Mouse (Mus musculus) forebrain, embryonic 15.5 days (tissue): ENCODE measurements around the gene Lekr1. TPM values are rescaled to one million over a fixed set of nuclear protein-coding genes. Genes with fewer than 3 reads are reported as not detected.

ENCODE experiments used
- ATAC-seq: fragments of 200-750 bp; cut with Nextera tagmentation; replicated peaks from 2 replicates; pipeline ENCODE4 v1.8.0; 2017; ENCODE audit warnings: mild to moderate bottlenecking, moderate TSS enrichment, moderate library complexity
- H3K27ac ChIP-seq: fragments of 300-500 bp; sonication (generic); replicated peaks from 2 replicates; pipeline ENCODE4 v1.5.1; 2015; ENCODE audit warnings: mild to moderate bottlenecking, inconsistent platforms
- H3K27me3 ChIP-seq: fragments of 300-500 bp; sonication (generic); 2 replicates; pipeline ENCODE4 v1.6.1; 2015; ENCODE audit warnings: inconsistent platforms
- H3K36me3 ChIP-seq: fragments of 300-500 bp; sonication (generic); 2 replicates; pipeline ENCODE4 v1.6.1; 2015; ENCODE audit warnings: mild to moderate bottlenecking, inconsistent platforms
- H3K4me1 ChIP-seq: fragments of 300-500 bp; sonication (generic); 2 replicates; pipeline ENCODE4 v1.6.1; 2015; ENCODE audit warnings: inconsistent platforms
- H3K4me2 ChIP-seq: fragments of 300-500 bp; sonication (generic); replicated peaks from 2 replicates; pipeline ENCODE4 v1.6.1; 2015; ENCODE audit warnings: mild to moderate bottlenecking, inconsistent platforms
- H3K4me3 ChIP-seq: fragments of 300-500 bp; sonication (generic); 2 replicates; pipeline ENCODE4 v1.5.1; 2015; ENCODE audit warnings: mild to moderate bottlenecking, inconsistent platforms
- H3K9ac ChIP-seq: fragments of 300-500 bp; sonication (generic); replicated peaks from 2 replicates; pipeline ENCODE4 v1.6.1; 2015; ENCODE audit warnings: mild to moderate bottlenecking, inconsistent platforms
- H3K9me3 ChIP-seq: fragments of 300-500 bp; sonication (generic); 2 replicates; pipeline ENCODE4 v1.6.1; 2016; ENCODE audit warnings: inconsistent platforms
- WGBS: fragments of 180-500 bp; shearing (Covaris S2); methylation state at CpG from one replicate; pipeline ENCODE4 v1.1.7; 2015; ENCODE audit warnings: mixed read lengths; 5-methylcytosine and 5-hydroxymethylcytosine counted together
- polyA plus RNA-seq: library from polyadenylated mRNA; unstranded; fragments of >200 nt; fragmentation: Nextera tagmentation; extraction: Ambion mirVana; gene quantifications from 2 replicates; pipeline ENCODE4 v1.2.1, GENCODE M21; 2015

Lekr1 gene
- polyA plus RNA-seq, 1 experiment from 2014 or later: 6.8 TPM

GRCm38 (mm10) chr3:65828020-65828419, 162.0 kb downstream of the Lekr1 start:
- 67% methylated on average over 3 of the region's 3 CpGs for WGBS
- no peak overlapping the region for H3K9ac ChIP-seq
- ATAC-seq: no peak; the same call in 1 of the 2 replicates
- no peak overlapping the region for H3K4me2 ChIP-seq
- no peaks in the 10 kb centered on the region for H3K36me3 ChIP-seq
- no peaks in the 10 kb centered on the region for H3K27me3 ChIP-seq
- H3K9me3 ChIP-seq: no peaks in the 10 kb centered on the region
- no peak overlapping the region for H3K4me3 ChIP-seq
- no peak overlapping the region for H3K27ac ChIP-seq
- H3K4me1 ChIP-seq: peaks cover 17% of the 10 kb centered on the region

GRCm38 (mm10) chr3:65829230-65829629, 163.2 kb downstream of the Lekr1 start:
- H3K27me3 ChIP-seq: no peaks in the 10 kb centered on the region
- H3K9me3 ChIP-seq: no peaks in the 10 kb centered on the region
- no peak overlapping the region for H3K27ac ChIP-seq
- H3K4me3 ChIP-seq: no peak overlapping the region
- H3K36me3 ChIP-seq: no peaks in the 10 kb centered on the region
- ATAC-seq: peak; percentile 85
- H3K4me1 ChIP-seq: peaks cover 17% of the 10 kb centered on the region
- WGBS: 4% methylated on average over 7 of the region's 7 CpGs
- no peak overlapping the region for H3K9ac ChIP-seq
- H3K4me2 ChIP-seq: no peak overlapping the region

GRCm38 (mm10) chr3:65829943-65830483, 164.0 kb downstream of the Lekr1 start:
- Histone ChIP-seq H3K4me1 (peaks cover 17% of the 10 kb centered on the region), H3K4me2 (no peak overlapping the region), H3K36me3 (no peaks in the 10 kb centered on the region), H3K9me3 (no peaks in the 10 kb centered on the region), H3K4me3 (no peak overlapping the region), H3K27ac (no peak overlapping the region), H3K27me3 (no peaks in the 10 kb centered on the region), H3K9ac (no peak overlapping the region)
- WGBS: 63% methylated on average over 7 of the region's 7 CpGs
- ATAC-seq: no peak

GRCm38 (mm10) chr3:65830801-65831200, 164.8 kb downstream of the Lekr1 start:
- Histone ChIP-seq H3K4me1 (peaks cover 17% of the 10 kb centered on the region), H3K4me3 (no peak overlapping the region), H3K36me3 (no peaks in the 10 kb centered on the region), H3K4me2 (no peak overlapping the region), H3K9me3 (no peaks in the 10 kb centered on the region), H3K27me3 (no peaks in the 10 kb centered on the region), H3K9ac (no peak overlapping the region), H3K27ac (no peak overlapping the region)
- 45% methylated on average over 16 of the region's 16 CpGs for WGBS
- no peak for ATAC-seq

GRCm38 (mm10) chr3:65832398-65832797, 166.4 kb downstream of the Lekr1 start:
- H3K9ac ChIP-seq: no peak overlapping the region
- no peak overlapping the region for H3K27ac ChIP-seq
- no peaks in the 10 kb centered on the region for H3K27me3 ChIP-seq
- H3K4me3 ChIP-seq: no peak overlapping the region
- H3K4me2 ChIP-seq: no peak overlapping the region
- ATAC-seq: no peak
- no peaks in the 10 kb centered on the region for H3K36me3 ChIP-seq
- H3K4me1 ChIP-seq: peaks cover 17% of the 10 kb centered on the region
- WGBS: 65% methylated on average over 7 of the region's 7 CpGs
- no peaks in the 10 kb centered on the region for H3K9me3 ChIP-seq

- WGBS: 75% methylated on average over 5 of the region's 5 CpGs
- H3K4me1 ChIP-seq: no peaks in the 10 kb centered on the region
- no peak overlapping the region for H3K9ac ChIP-seq
- no peaks in the 10 kb centered on the region for H3K36me3 ChIP-seq
- H3K4me2 ChIP-seq: no peak overlapping the region
- H3K27ac ChIP-seq: no peak overlapping the region
- no peak overlapping the region for H3K4me3 ChIP-seq
- no peaks in the 10 kb centered on the region for H3K9me3 ChIP-seq
- no peaks in the 10 kb centered on the region for H3K27me3 ChIP-seq
- ATAC-seq: no peak
These were observed 170.4 kb downstream of the Lekr1 start for GRCm38 (mm10) chr3:65836435-65836834.

- ATAC-seq: no peak
- Histone ChIP-seq H3K36me3 (no peaks in the 10 kb centered on the region), H3K27me3 (no peaks in the 10 kb centered on the region)
These were observed 173.6 kb downstream of the Lekr1 start for GRCm38 (mm10) chr3:65839664-65840063.

GRCm38 (mm10) chr3:65841175-65841574, 175.1 kb downstream of the Lekr1 start:
- Histone ChIP-seq H3K4me1 (no peaks in the 10 kb centered on the region), H3K9me3 (no peaks in the 10 kb centered on the region), H3K9ac (no peak overlapping the region), H3K4me3 (no peak overlapping the region), H3K27ac (no peak overlapping the region), H3K27me3 (no peaks in the 10 kb centered on the region), H3K36me3 (no peaks in the 10 kb centered on the region), H3K4me2 (no peak overlapping the region)
- ATAC-seq: no peak
- WGBS: 70% methylated on average over 8 of the region's 8 CpGs

More at GRCm38 (mm10) chr3:65839664-65840063, 173.6 kb downstream of the Lekr1 start:
- no peak overlapping the region for H3K4me3 ChIP-seq
- no peak overlapping the region for H3K27ac ChIP-seq
- no peaks in the 10 kb centered on the region for H3K9me3 ChIP-seq
- no peak overlapping the region for H3K9ac ChIP-seq
- H3K4me2 ChIP-seq: no peak overlapping the region
- H3K4me1 ChIP-seq: no peaks in the 10 kb centered on the region

GRCm38 (mm10) chr3:65842515-65843184, 176.6 kb downstream of the Lekr1 start:
- no peak overlapping the region for H3K27ac ChIP-seq
- no peak overlapping the region for H3K4me3 ChIP-seq
- no peaks in the 10 kb centered on the region for H3K4me1 ChIP-seq
- H3K9me3 ChIP-seq: no peaks in the 10 kb centered on the region
- ATAC-seq: no peak
- no peaks in the 10 kb centered on the region for H3K27me3 ChIP-seq
- 78% methylated on average over 5 of the region's 5 CpGs for WGBS
- no peak overlapping the region for H3K9ac ChIP-seq
- no peaks in the 10 kb centered on the region for H3K36me3 ChIP-seq
- no peak overlapping the region for H3K4me2 ChIP-seq

GRCm38 (mm10) chr3:65843185-65843552, 177.1 kb downstream of the Lekr1 start:
- Histone ChIP-seq H3K27ac (no peak overlapping the region), H3K4me2 (no peak overlapping the region), H3K9me3 (no peaks in the 10 kb centered on the region), H3K4me1 (no peaks in the 10 kb centered on the region), H3K9ac (no peak overlapping the region), H3K4me3 (no peak overlapping the region), H3K27me3 (no peaks in the 10 kb centered on the region), H3K36me3 (no peaks in the 10 kb centered on the region)
- 51% methylated on average over 4 of the region's 4 CpGs for WGBS
- no peak for ATAC-seq

GRCm38 (mm10) chr3:65844302-65844701, 178.3 kb downstream of the Lekr1 start:
- H3K4me3 ChIP-seq: no peak overlapping the region
- no peaks in the 10 kb centered on the region for H3K27me3 ChIP-seq
- H3K9me3 ChIP-seq: no peaks in the 10 kb centered on the region
- H3K9ac ChIP-seq: no peak overlapping the region
- H3K4me1 ChIP-seq: no peaks in the 10 kb centered on the region
- WGBS: 92% methylated on average over 10 of the region's 10 CpGs
- H3K27ac ChIP-seq: no peak overlapping the region
- no peak for ATAC-seq
- no peak overlapping the region for H3K4me2 ChIP-seq
- H3K36me3 ChIP-seq: no peaks in the 10 kb centered on the region

GRCm38 (mm10) chr3:65844851-65845552, 179.0 kb downstream of the Lekr1 start:
- no peak overlapping the region for H3K4me2 ChIP-seq
- H3K4me3 ChIP-seq: no peak overlapping the region
- H3K9me3 ChIP-seq: no peaks in the 10 kb centered on the region
- H3K27me3 ChIP-seq: no peaks in the 10 kb centered on the region
- no peak overlapping the region for H3K27ac ChIP-seq
- no peaks in the 10 kb centered on the region for H3K36me3 ChIP-seq
- no peak for ATAC-seq
- H3K4me1 ChIP-seq: no peaks in the 10 kb centered on the region
- 58% methylated on average over 8 of the region's 8 CpGs for WGBS
- no peak overlapping the region for H3K9ac ChIP-seq
